Mouse (Mus musculus): ENCODE results near the gene Pitx1.

Gene Pitx1

DNA sequence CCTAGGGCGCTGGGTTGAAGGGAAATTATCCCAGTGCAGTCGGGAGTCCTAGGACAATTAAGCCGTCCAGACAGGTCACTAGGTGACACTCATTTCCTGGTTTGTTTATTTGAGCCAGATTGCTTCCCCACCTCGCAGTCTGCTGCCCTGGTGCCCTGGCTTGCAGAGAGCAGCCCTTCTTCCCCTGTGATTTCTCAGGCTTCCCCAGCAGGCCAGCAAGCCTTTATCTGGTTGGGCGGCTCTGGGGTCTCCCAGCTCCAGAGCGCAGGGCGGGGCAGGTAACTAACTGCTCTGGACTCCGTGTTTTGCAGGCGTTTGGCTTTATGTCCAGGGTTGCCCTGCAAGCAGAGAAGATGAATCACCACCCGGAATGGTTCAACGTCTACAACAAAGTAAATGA lies 60.9 kb downstream of the Pitx1 start:
- DNase-seq: no peak
